Mouse (Mus musculus): ENCODE measurements around the gene Stt3a.
A peak's percentile ranks its signal among the peaks of the same experiment; 100 is the strongest.

The Stt3a gene

GRCm38 (mm10) chr9:36767203-36768143, at the start of gene Stt3a:
Stt3a (minus strand) TSS chr9:36767679.
- peak; percentile 99 for DNase-seq (ENCODE audit: inconsistent age in 2 of 2, low spot score in 1 of 2)

- no peak for DNase-seq (ENCODE audit: inconsistent age in 2 of 2, low spot score in 1 of 2)
These were observed 47.0 kb upstream of the Stt3a start for GRCm38 (mm10) chr9:36814486-36814885.

GRCm38 (mm10) chr9:36808126-36808785, 40.8 kb upstream of the Stt3a start:
- no peak for DNase-seq (ENCODE audit: inconsistent age in 2 of 2, low spot score in 1 of 2)

- DNase-seq (ENCODE audit: inconsistent age in 2 of 2, low spot score in 1 of 2) = no peak
These were observed 37.9 kb upstream of the Stt3a start for GRCm38 (mm10) chr9:36805256-36805975.

GRCm38 (mm10) chr9:36803926-36804325, 36.4 kb upstream of the Stt3a start:
- DNase-seq (ENCODE audit: inconsistent age in 2 of 2, low spot score in 1 of 2) = no peak

GRCm38 (mm10) chr9:36803386-36803785, 35.9 kb upstream of the Stt3a start:
- DNase-seq (ENCODE audit: inconsistent age in 2 of 2, low spot score in 1 of 2) = no peak

- DNase-seq (ENCODE audit: inconsistent age in 2 of 2, low spot score in 1 of 2) = no peak
These were observed 35.5 kb upstream of the Stt3a start for GRCm38 (mm10) chr9:36802951-36803350.

- DNase-seq (ENCODE audit: inconsistent age in 2 of 2, low spot score in 1 of 2) = no peak
These were observed 34.5 kb upstream of the Stt3a start for GRCm38 (mm10) chr9:36801961-36802360.

GRCm38 (mm10) chr9:36796781-36797555, 29.5 kb upstream of the Stt3a start, which contains the start of gene Ei24:
Ei24 (minus strand) TSS chr9:36797393.
- peak; percentile 96 to 99 for DNase-seq (ENCODE audit: inconsistent age in 2 of 2, low spot score in 1 of 2)

- DNase-seq (ENCODE audit: inconsistent age in 2 of 2, low spot score in 1 of 2) = no peak
These were observed 28.7 kb upstream of the Stt3a start for GRCm38 (mm10) chr9:36796224-36796623.

GRCm38 (mm10) chr9:36795556-36795955, 28.1 kb upstream of the Stt3a start:
- DNase-seq (ENCODE audit: inconsistent age in 2 of 2, low spot score in 1 of 2) = peak; percentile 28 to 60

GRCm38 (mm10) chr9:36794487-36794886, 27.0 kb upstream of the Stt3a start:
- DNase-seq (ENCODE audit: inconsistent age in 2 of 2, low spot score in 1 of 2) = no peak

- no peak for DNase-seq (ENCODE audit: inconsistent age in 2 of 2, low spot score in 1 of 2)
These were observed 24.7 kb upstream of the Stt3a start for GRCm38 (mm10) chr9:36792191-36792590.

- peak; percentile 60 to 76 for DNase-seq (ENCODE audit: inconsistent age in 2 of 2, low spot score in 1 of 2)
These were observed 16.4 kb upstream of the Stt3a start for GRCm38 (mm10) chr9:36783921-36784320.

GRCm38 (mm10) chr9:36769048-36769413, 1.6 kb upstream of the Stt3a start:
- peak; percentile 8 to 45 for DNase-seq (ENCODE audit: inconsistent age in 2 of 2, low spot score in 1 of 2)

- DNase-seq (ENCODE audit: inconsistent age in 2 of 2, low spot score in 1 of 2) = peak in 1 of 2 experiments; percentile 82
These were observed 923 bp upstream of the Stt3a start for GRCm38 (mm10) chr9:36768156-36769047.

GRCm38 (mm10) chr9:36764378-36764777, 3.1 kb downstream of the Stt3a start:
- no peak for DNase-seq (ENCODE audit: inconsistent age in 2 of 2, low spot score in 1 of 2)

GRCm38 (mm10) chr9:36727034-36727755, 40.3 kb downstream of the Stt3a start, which contains the start of gene Chek1:
Chek1 (minus strand) TSS chr9:36727065.
- peak; percentile 16 to 62 for DNase-seq (ENCODE audit: inconsistent age in 2 of 2, low spot score in 1 of 2)

Data from adrenal gland, adult (tissue).